Mouse (Mus musculus) heart, embryonic 11.5 days (tissue): ENCODE measurements around the gene Ift52. TPM values are rescaled to one million over a fixed set of nuclear protein-coding genes. Genes with fewer than 3 reads are reported as not detected.
A peak's percentile ranks its signal among the peaks of the same experiment; 100 is the strongest.
"Not testable (repeated sequence)": the region's sequence is repeated elsewhere in the genome, so short reads cannot be mapped to it uniquely, and the experiment has no call there.

Experiments
- ATAC-seq: fragments of 200-750 bp; cut with Nextera tagmentation; replicated peaks from 2 replicates; pipeline ENCODE4 v1.8.0; 2017; ENCODE audit warnings: moderate library complexity; ENCODE audit not compliant: insufficient number of reproducible peaks, low FRiP score, low TSS enrichment
- H3K27ac ChIP-seq: fragments of 300-500 bp; sonication (generic); 2 replicates; pipeline ENCODE4 v1.5.1; 2014; ENCODE audit warnings: mild to moderate bottlenecking, low read depth, low read length
- H3K27me3 ChIP-seq: fragments of 300-500 bp; sonication (generic); 2 replicates; pipeline ENCODE4 v1.6.1; 2014; ENCODE audit warnings: mild to moderate bottlenecking, low read length, mixed read lengths; ENCODE audit not compliant: control insufficient read depth, insufficient read depth
- H3K36me3 ChIP-seq: fragments of 300-500 bp; sonication (generic); 2 replicates; pipeline ENCODE4 v1.6.1; 2014; ENCODE audit warnings: mild to moderate bottlenecking, low read length, moderate library complexity, mixed read lengths; ENCODE audit not compliant: control insufficient read depth, insufficient read depth
- H3K4me1 ChIP-seq: fragments of 300-500 bp; sonication (generic); 2 replicates; pipeline ENCODE4 v1.6.1; 2014; ENCODE audit warnings: low read length; ENCODE audit not compliant: control insufficient read depth, insufficient read depth
- H3K4me2 ChIP-seq: fragments of 300-500 bp; sonication (generic); 2 replicates; pipeline ENCODE4 v1.6.1; 2014; ENCODE audit warnings: mild to moderate bottlenecking, moderate library complexity
- H3K4me3 ChIP-seq: fragments of 300-500 bp; sonication (generic); 2 replicates; pipeline ENCODE4 v1.5.1; 2014; ENCODE audit warnings: low read depth, low read length
- H3K9ac ChIP-seq: fragments of 300-500 bp; sonication (generic); 2 replicates; pipeline ENCODE4 v1.6.1; 2014; ENCODE audit warnings: mild to moderate bottlenecking, low read depth, low read length, moderate library complexity
- H3K9me3 ChIP-seq: fragments of 300-500 bp; sonication (generic); replicated peaks from 2 replicates; pipeline ENCODE4 v1.6.1; 2016; ENCODE audit warnings: low read length; ENCODE audit not compliant: control insufficient read depth
- WGBS: fragments of 180-500 bp; shearing (Covaris S2); extraction: QIAGEN DNeasy Blood & Tissue Kit; methylation state at CpG from one replicate; pipeline ENCODE4 v1.1.7; 2014; ENCODE audit not compliant: insufficient replicate concordance; 5-methylcytosine and 5-hydroxymethylcytosine counted together
- polyA plus RNA-seq: library from polyadenylated mRNA; unstranded; fragments of >200 nt; fragmentation: Nextera tagmentation; extraction: Ambion mirVana; gene quantifications from 2 replicates; pipeline ENCODE4 v1.2.1, GENCODE M21; 2014

Gene Ift52
- polyA plus RNA-seq, 1 experiment from 2014 or later: 39.8 TPM

GRCm38 (mm10) chr2:163055715-163056114 lies 38.6 kb downstream of the Ift52 start:
- Histone ChIP-seq H3K36me3 (no peaks in the 10 kb centered on the region; the same call in 1 of the 2 replicates), H3K4me3 (peak overlapping the region; percentile 74), H3K9ac (peak overlapping the region; percentile 82), H3K27ac (no peak overlapping the region), H3K4me2 (peak overlapping the region; percentile 97), H3K9me3 (no peaks in the 10 kb centered on the region), H3K4me1 (peaks cover 27% of the 10 kb centered on the region), H3K27me3 (no peaks in the 10 kb centered on the region)
- no peak for ATAC-seq
- WGBS: 24% methylated on average over 5 of the region's 5 CpGs

- no peak overlapping the region for H3K27ac ChIP-seq
- H3K27me3 ChIP-seq: no peaks in the 10 kb centered on the region
- 72% methylated on average over 9 of the region's 9 CpGs for WGBS
- H3K4me3 ChIP-seq: no peak overlapping the region
- H3K4me2 ChIP-seq: no peak overlapping the region
- H3K9me3 ChIP-seq: no peaks in the 10 kb centered on the region
- peaks cover 27% of the 10 kb centered on the region for H3K4me1 ChIP-seq
- no peaks in the 10 kb centered on the region; the same call in 1 of the 2 replicates for H3K36me3 ChIP-seq
- H3K9ac ChIP-seq: no peak overlapping the region
- ATAC-seq: no peak
These were observed 39.4 kb downstream of the Ift52 start for GRCm38 (mm10) chr2:163056584-163056983.

- 86% methylated on average over 6 of the region's 7 CpGs for WGBS
- H3K4me3 ChIP-seq, H3K27me3 ChIP-seq, ATAC-seq, H3K27ac ChIP-seq, H3K4me2 ChIP-seq, H3K9me3 ChIP-seq, H3K9ac ChIP-seq, H3K36me3 ChIP-seq: not testable (repeated sequence)
- peaks cover 19% of the 10 kb centered on the region for H3K4me1 ChIP-seq
These were observed 41.8 kb downstream of the Ift52 start for GRCm38 (mm10) chr2:163058981-163059380.

DNA sequence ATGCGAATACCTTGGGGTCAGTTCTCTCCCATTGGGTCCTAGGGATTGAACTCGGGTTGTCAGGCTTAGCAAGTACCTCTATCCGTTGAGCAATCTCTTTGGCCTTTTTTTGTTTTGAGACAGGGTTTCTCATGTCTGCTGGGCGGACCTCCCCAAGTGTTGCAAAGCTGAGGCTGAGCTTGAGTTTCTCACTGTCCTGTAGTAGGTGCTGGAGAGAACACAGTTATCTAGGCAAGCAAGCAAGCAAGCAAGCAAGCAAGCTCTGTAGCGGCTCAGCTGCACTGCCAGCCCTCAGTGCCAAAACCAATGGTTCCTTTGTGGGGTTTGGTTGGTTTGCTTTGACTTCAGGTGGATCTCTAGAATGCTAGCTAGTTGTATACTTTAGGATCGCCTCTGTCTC lies 43.5 kb downstream of the Ift52 start:
- 70% methylated on average over 6 of the region's 6 CpGs for WGBS
- peaks cover 10% of the 10 kb centered on the region for H3K4me1 ChIP-seq
- H3K9me3 ChIP-seq: no peaks in the 10 kb centered on the region
- ATAC-seq: no peak
- H3K27me3 ChIP-seq: no peaks in the 10 kb centered on the region
- H3K9ac ChIP-seq: no peak overlapping the region
- no peak overlapping the region for H3K4me2 ChIP-seq
- H3K36me3 ChIP-seq: no peaks in the 10 kb centered on the region; the same call in 1 of the 2 replicates
- H3K4me3 ChIP-seq: no peak overlapping the region
- no peak overlapping the region for H3K27ac ChIP-seq

DNA sequence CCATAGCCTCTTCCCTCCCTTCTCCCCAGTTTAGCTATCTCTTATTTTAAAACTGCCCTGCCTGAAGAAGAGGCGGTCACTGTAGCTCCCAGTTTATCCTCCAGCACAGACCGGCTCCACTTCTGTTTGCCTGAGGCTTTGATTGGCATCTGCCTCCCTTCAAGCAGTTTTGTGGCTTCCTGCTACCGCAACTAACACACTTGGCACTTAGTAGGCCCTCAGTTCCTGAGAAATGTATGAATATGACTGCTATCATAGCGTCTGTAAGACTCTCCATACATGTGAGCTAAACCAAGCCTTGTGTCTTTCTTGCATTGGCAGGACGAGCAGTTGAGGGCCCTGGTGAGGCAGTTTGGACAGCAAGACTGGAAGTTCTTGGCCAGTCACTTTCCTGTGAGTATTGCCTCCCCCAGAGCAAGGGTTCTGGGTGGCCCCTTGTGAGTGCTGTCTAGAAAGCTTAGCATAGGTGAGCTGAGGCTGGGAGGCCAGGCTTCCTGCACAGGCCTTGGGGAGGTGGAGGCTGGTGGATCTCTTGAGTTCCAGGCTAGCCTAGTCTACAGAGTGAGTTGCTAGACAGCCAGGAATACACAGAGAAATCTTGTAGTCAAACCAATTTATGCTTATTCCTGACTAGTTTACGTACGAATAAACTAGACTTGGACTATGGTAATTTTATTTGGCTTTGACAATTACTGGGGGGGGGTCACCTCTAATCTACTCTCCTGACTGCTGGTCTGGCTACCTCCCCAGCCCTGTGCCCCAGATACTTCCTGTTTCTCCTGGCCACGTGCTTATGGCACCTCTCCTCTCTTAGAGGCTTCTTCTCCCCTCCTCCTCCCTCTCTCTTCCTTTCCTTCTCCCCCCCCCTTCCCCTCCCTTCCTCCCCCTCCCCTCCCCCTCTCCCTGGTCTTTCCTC lies 44.3 kb downstream of the Ift52 start:
- no peak for ATAC-seq
- Histone ChIP-seq H3K27me3 (no peaks in the 10 kb centered on the region), H3K27ac (no peak overlapping the region), H3K4me1 (peaks cover 3% of the 10 kb centered on the region; the same call in 1 of the 2 replicates), H3K9me3 (no peaks in the 10 kb centered on the region), H3K4me3 (no peak overlapping the region), H3K9ac (no peak overlapping the region), H3K4me2 (no peak overlapping the region), H3K36me3 (no peaks in the 10 kb centered on the region; the same call in 1 of the 2 replicates)
- 73% methylated on average over 8 of the region's 8 CpGs for WGBS

DNA sequence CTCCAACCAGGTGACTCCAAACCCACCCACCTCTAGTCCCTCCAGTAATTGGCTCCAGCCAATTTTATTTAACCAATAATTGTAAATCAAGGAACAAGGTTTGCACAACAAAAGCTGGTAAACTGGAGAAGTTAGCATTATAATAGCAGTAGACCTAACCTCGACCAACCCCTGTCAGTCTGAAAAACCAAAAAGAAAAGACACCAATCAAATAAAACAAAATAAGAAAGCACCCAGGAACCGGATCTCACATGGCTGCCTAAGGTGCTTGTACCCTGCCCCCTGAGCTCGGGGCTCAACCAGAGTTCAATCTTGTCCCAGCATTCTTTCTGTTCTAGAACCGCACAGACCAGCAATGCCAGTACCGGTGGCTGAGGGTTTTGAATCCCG lies 45.0 kb downstream of the Ift52 start:
- 80% methylated on average over 6 of the region's 6 CpGs for WGBS
- H3K36me3 ChIP-seq: no peaks in the 10 kb centered on the region; the same call in 1 of the 2 replicates

GRCm38 (mm10) chr2:163066326-163066725 lies 49.2 kb downstream of the Ift52 start:
- no peak overlapping the region for H3K4me3 ChIP-seq
- no peaks in the 10 kb centered on the region for H3K27me3 ChIP-seq
- H3K4me1 ChIP-seq: peaks cover 3% of the 10 kb centered on the region
- H3K4me2 ChIP-seq: no peak overlapping the region
- no peak for ATAC-seq
- no peak overlapping the region for H3K27ac ChIP-seq
- H3K36me3 ChIP-seq: peaks cover 9% of the 10 kb centered on the region; the same call in 1 of the 2 replicates
- no peak overlapping the region for H3K9ac ChIP-seq
- no peaks in the 10 kb centered on the region for H3K9me3 ChIP-seq
- WGBS: 83% methylated on average over 6 of the region's 6 CpGs

More for the DNA sequence above, 45.0 kb downstream of the Ift52 start:
- Histone ChIP-seq H3K4me2 (no peak overlapping the region), H3K27me3 (no peaks in the 10 kb centered on the region), H3K4me3 (no peak overlapping the region), H3K9me3 (no peaks in the 10 kb centered on the region), H3K4me1 (peaks cover under 1% of the 10 kb centered on the region), H3K27ac (no peak overlapping the region), H3K9ac (no peak overlapping the region)
- ATAC-seq: no peak

DNA sequence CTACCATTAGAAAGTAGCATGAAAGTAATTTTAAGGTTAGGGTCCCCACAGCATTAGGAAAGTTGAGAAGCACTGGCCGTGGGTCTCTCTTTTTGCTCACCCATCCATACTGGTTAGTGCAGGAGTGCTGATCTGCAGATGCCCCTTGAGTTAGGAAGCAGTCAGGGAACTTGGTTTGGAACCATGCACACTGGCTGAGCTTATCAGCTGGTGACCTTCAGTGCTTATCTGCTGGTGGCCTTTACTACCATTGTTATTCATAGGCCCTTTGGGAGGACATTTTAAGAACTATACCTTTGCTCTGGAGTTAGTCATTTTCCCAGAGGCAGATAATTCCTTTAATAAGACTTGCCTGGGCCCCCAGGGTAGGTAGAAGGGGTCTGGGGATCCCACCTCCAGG lies 50.1 kb downstream of the Ift52 start:
- Histone ChIP-seq H3K4me3 (no peak overlapping the region), H3K9ac (no peak overlapping the region), H3K36me3 (peaks cover 9% of the 10 kb centered on the region; the same call in 1 of the 2 replicates), H3K4me1 (peaks cover 3% of the 10 kb centered on the region), H3K4me2 (no peak overlapping the region), H3K27ac (no peak overlapping the region), H3K27me3 (no peaks in the 10 kb centered on the region), H3K9me3 (no peaks in the 10 kb centered on the region)
- ATAC-seq: no peak
- WGBS: 64% methylated on average over 1 of the region's 1 CpGs
